Mouse (Mus musculus) cerebellum, postnatal 10 days (tissue): ENCODE measurements around the gene Rps12-ps3.
A peak's percentile ranks its signal among the peaks of the same experiment; 100 is the strongest.

ENCODE experiments used
- DNase-seq, 2 experiments: peaks; one replicate each; pipeline ENCODE4 v3.0.0; 2021; ENCODE audit warnings: mixed read lengths in 2 of 2

The Rps12-ps3 gene

GRCm38 (mm10) chr19:59321990-59322389, at the start of gene Rps12-ps3:
Gene Rps12-ps3 (plus strand): TSS chr19:59322290.
- no peak for DNase-seq

- no peak for DNase-seq
Observed at GRCm38 (mm10) chr19:59273190-59273589, 48.9 kb upstream of the Rps12-ps3 start.

GRCm38 (mm10) chr19:59276354-59276753, 45.7 kb upstream of the Rps12-ps3 start:
- peak; percentile 24 to 34 for DNase-seq

GRCm38 (mm10) chr19:59280841-59281240, 41.2 kb upstream of the Rps12-ps3 start:
- no peak for DNase-seq

DNA sequence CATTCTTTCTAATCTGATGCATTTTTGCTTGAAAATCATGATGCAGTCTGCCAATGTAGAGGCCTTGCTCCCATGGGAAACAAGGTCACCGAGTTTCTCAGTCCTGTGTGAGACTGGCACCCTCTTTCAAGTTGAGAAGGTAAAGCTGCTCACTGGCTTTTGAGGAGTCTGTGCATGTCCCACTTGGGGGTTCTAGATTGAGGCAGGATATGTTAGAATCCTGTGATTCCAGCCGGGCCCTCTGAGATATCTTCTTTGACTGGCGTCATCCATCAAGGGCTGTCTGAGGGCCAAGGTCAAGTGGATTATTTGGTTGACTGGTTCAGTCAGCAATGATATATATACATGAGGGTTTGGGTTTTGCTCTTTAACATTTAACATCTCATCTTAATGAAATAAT, 40.1 kb upstream of the Rps12-ps3 start:
- no peak for DNase-seq

DNA sequence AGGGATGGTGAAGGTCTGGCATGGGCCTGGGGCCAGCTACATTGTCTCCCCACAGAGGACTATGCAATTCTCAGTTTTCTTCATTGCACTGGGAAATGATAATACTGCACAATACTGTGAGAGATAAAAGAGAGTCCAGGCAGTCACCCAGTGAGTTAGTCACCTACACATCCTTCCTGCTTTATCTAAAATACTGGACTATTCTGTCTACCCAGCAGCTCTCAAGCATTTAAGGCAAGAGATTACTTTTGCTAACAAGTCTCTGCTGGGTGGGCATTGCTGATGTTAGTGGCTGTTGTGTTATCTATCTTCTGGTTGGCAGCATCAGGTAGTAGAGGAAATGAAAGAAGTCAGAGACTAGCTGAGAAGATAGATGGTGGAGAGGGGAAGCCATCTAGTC, 33.0 kb upstream of the Rps12-ps3 start:
- DNase-seq: no peak

GRCm38 (mm10) chr19:59289811-59290210, 32.3 kb upstream of the Rps12-ps3 start:
- DNase-seq: no peak

GRCm38 (mm10) chr19:59292183-59292839, 29.8 kb upstream of the Rps12-ps3 start:
- no peak for DNase-seq

DNA sequence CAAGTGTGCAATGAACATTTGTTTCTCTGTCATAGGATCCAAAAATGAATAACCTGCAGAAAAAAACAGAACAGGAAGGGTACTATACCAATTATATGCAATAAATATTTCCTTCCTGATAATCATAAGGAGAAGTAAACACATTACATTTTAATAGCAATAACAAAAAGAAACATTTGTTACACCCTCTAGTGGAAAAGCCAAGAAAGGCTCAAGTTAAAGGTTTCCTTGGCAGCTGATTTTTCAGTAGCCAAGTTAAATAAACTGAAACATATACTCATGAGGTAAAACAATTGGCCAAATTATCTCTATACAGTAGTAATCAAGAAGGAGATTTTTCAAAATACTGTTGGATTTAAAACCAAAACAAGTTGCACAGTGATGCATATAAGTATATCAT, 6.8 kb upstream of the Rps12-ps3 start:
- DNase-seq: no peak

- peak; percentile 49 to 58 for DNase-seq
Observed at GRCm38 (mm10) chr19:59316571-59316970, 5.5 kb upstream of the Rps12-ps3 start.

DNA sequence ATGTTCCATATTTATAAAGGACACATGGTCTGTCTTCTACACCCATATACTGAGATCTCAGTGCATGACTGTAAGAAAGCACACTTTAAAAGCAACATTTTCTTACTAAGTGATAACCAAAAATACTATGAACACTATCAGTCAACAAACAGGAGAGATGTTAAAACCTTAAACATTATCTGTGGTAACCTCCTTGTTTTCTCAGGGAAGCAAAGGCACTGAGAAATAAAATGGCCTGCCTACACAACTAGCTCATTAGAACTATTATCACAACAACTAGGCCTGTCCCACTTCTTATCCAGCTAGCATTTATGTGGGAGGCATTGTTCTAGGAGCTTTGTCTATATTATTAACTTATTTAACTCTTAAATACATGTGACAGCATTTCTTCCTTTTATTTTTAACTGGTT, 8.7 kb downstream of the Rps12-ps3 start:
- no peak for DNase-seq

DNA sequence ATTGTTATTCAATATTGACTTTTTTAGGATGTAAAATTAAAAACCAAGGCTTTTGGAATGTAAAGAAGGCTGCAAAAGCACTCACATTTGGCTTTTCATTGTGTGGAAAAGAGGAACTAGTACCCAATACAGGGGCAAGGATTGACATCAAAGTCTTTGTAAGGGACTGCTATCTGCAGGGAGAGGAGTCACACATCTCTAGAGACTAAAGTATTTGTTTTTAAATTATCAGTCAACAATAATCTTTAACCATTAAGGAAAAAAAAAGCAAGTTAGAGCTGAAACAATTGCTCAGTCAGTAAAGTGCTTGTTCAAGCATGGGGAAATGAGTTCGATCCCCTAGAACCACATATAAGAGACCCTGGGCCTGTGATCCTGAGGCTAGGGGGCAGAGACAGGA, 14.6 kb downstream of the Rps12-ps3 start:
- no peak for DNase-seq

DNA sequence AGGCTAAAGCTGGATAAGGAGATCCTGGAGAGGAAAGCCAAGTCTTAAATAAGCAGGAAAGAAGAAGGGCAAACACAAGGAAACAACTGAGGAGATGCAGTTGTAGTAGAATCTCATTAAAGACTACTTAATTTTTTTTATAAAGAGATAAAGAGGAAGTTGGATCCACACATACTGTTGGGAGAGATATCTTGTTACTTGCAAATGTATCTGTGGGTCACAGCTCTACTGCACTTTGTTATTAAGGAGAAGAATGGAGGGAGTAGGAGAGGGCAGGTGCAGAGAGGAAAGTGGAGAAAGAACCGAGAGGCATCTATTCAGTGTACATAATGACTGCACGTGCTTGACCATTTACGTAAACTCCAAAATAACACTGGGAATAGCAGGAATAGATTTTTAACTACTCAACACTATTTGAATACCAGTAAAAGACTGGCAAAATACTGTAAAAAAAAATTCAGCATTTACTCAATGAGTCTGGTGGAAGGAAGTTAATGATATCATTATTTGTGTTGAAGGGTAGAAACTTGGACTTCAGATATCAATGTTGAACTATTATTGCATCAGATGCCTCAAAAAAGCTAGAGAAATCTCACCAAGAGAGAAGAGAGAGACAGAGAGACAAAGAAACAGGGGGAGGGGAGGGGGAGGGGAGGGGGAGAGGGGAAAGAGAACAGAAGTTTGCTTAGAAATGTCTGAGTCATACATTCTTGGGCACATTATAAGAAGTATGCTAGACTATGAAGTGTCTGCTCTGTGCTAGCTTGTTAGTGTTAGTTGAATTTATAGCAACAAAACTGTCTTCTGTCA, 16.0 kb downstream of the Rps12-ps3 start:
- DNase-seq: no peak

GRCm38 (mm10) chr19:59339908-59340307, 17.8 kb downstream of the Rps12-ps3 start:
- no peak for DNase-seq

GRCm38 (mm10) chr19:59342964-59343363, 20.9 kb downstream of the Rps12-ps3 start:
- no peak for DNase-seq

GRCm38 (mm10) chr19:59344304-59344711, 22.2 kb downstream of the Rps12-ps3 start:
- DNase-seq: peak; percentile 46 to 49

GRCm38 (mm10) chr19:59345081-59345657, 23.1 kb downstream of the Rps12-ps3 start:
- DNase-seq: peak; percentile 68 to 72

- DNase-seq: peak; percentile 94 to 96
Observed at GRCm38 (mm10) chr19:59345658-59346283, 23.7 kb downstream of the Rps12-ps3 start, which contains the start of gene Pdzd8. Gene Pdzd8 (minus strand): TSS chr19:59345780.

GRCm38 (mm10) chr19:59346325-59346724, 24.2 kb downstream of the Rps12-ps3 start:
- DNase-seq: no peak

- DNase-seq: no peak
Observed at GRCm38 (mm10) chr19:59349329-59349960, 27.4 kb downstream of the Rps12-ps3 start.

- no peak for DNase-seq
Observed at GRCm38 (mm10) chr19:59350273-59350903, 28.3 kb downstream of the Rps12-ps3 start.
